Mouse (Mus musculus): Measurements from ENCODE around the gene Gas8. TPM values are rescaled to one million over a fixed set of nuclear protein-coding genes. Genes with fewer than 3 reads are reported as not detected.
A peak's percentile ranks its signal among the peaks of the same experiment; 100 is the strongest.
"Not testable (repeated sequence)": the region's sequence is repeated elsewhere in the genome, so short reads cannot be mapped to it uniquely, and the experiment has no call there.

Gas8 gene
- total RNA-seq (2015; ENCODE audit: low replicate concordance) (not detected in 2 replicates), total RNA-seq (2017; ENCODE audit: low replicate concordance) (0.23 and 1.3 TPM in 2 replicates)

DNA sequence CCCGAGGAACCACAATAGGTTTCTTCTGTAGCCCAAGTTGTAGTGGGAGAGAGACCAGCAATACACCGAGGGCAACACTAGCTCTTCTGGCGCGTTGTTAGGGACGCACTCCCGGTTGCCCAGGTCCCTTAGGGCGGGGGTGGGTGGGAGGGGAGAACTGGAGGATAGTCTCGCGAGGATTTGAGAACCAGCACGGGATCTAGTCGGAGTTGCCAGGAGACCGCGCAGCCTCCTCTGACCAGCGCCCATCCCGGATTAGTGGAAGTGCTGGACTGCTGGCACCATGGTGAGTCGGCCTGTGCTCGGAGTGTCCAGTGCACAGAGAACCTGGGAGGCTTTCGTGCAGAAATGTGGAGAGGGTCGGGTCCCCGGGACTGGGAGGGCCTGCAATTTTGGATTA lies at the start of gene Gas8:
Gene Gas8, plus strand, starts transcription at position 168 of the 400 bp plus-strand sequence.
- peak; percentile 56; the same call in 1 of the 2 replicates for ATAC-seq (replicated peaks; ENCODE audit: low FRiP score, poor library complexity, severe bottlenecking)

DNA sequence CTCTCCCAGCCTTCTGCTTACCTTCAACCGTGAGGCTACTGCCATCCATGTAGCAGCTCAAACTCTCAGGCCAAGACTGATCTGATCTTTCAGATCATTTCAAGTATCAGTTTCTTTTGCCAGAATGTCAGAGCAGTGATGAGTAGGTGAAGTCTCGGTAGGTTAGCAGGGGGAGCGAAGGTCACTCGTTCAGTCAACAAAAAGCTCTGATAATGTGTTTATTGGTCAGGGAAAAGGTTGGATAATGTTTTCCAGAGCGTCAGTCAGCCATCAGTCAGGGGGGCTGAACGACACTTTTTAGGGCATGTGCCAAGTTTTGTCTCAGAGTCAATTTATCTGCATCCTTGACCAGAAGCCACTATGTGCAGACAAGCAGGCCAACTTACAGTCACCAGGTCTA lies 45.6 kb upstream of the Gas8 start:
- ATAC-seq (replicated peaks; ENCODE audit: low FRiP score, poor library complexity, severe bottlenecking), result not testable (repeated sequence)

DNA sequence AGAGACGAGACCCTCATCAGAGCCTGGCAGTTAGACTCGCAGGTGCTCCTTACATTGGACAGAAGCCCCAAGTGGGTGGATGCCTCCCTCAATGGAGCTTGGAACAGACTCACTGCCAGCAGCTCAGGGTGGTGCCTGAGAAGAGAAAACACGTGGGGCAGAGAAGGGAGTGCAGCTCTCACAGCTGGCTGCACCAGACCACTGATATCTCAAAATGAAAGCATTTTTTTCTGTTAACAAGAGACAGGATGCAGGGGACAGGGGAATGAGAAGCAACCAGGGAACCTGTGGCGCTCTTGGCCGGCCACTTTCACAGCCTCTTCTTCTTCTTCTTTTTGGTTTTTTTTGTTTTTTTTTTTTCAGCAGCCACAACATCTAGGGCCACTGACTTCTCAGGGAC lies 44.1 kb upstream of the Gas8 start:
- not testable (repeated sequence) for ATAC-seq (replicated peaks; ENCODE audit: low FRiP score, poor library complexity, severe bottlenecking)

DNA sequence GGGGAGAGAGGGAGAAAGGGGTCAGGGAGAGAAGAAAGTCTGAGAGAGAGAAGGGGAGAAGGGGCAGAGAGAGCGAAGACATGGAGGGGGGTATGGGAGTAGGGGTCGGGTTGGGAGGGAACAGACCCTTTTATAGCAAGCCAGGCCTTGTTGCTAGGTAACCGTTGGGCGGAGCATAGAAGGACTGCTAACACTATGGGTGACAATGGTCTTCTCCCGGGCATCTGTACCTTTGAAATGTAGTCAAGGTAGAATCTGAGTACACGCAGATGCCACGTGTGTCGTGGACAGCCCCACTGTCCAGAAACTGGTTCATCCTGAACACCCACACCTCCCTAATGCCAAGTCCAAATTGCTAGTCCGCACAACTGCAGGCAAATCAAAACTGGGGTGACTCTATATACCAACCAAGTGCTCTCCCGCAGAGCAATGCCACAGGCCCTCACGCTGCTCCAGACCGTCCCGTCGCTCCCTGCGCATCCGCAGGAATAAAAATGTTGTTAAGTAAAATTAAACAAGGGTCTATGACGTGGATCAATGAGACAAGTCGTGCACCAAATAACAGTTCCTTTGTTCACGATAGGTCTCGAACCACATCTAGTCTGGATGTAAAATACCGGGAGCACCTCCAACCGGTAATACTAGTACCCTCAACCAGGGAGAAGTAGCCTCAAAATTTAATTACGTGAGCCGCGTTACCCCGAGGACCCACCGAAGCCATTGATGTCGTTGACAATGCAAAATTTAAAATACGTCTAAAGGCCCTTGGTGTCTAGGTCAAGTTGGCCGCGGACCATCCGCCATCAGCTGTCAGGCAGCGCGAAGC lies 41.5 kb upstream of the Gas8 start:
- peak; percentile 37 for ATAC-seq (replicated peaks; ENCODE audit: low FRiP score, poor library complexity, severe bottlenecking)

DNA sequence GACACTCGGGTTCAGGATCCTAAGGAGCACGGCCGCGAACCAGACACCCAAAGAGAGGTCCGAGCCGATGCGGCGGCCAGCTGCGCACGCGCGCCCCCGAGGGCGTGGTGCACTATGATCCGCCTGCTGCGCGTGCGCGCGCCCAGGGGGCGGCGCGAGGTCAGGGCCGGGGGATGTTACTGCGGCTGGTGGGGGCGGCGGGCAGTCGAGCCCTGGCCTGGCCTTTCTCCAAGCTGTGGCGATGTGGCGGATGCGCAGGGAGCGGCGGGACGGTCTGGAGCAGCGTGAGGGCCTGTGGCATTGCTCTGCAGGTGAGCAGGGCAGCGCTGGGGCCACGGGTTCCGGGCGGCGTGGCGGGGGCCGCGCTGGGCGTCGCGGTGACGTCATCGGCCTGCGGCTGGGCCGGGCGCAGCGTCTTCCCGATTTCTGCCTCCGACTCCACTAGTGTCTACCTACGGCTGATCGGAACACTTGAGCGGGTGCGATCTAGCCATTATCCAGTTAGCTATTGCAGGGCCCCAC lies 40.8 kb upstream of the Gas8 start, which contains the start of gene Afg3l1:
Gene Afg3l1, plus strand, starts transcription at position 167 of the 522 bp plus-strand sequence.
- ATAC-seq (replicated peaks; ENCODE audit: low FRiP score, poor library complexity, severe bottlenecking), result peak; percentile 86

DNA sequence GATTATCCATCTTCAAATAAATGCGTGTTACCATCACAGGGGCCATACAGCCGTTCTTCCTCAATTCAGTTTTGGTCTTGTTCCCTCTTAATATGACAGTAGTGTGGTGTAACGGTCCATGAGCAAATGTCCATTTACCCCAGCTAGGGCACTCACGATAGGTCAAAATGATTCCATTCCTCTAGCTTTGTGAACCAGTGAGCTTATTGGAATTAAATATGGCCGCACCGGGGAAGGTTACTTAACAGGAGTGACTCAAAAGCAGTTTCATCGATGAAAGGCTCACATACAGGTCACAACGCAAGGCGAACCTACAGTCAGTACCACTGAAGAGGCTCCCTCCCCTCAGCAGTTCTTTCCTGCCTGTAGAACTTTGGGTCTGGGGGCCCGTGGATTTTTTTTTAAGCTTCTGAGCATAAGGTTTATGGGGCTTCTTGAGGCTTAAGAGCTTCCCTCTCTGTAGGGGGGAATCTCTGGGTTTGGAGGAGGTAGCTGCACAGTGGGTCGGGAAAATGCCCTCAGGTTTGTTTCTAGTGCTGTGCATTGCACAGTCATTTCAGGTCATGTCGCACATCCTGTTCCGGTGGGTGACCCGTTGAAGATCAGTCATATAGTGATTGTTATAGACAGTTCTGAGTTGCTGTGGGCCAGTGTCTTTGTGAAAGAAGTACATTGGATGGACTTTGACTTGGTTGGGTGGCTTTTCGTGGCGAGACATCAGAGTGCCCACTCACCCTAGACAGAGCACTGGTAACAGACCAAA lies 40.0 kb upstream of the Gas8 start:
- peak; percentile 53 for ATAC-seq (replicated peaks; ENCODE audit: low FRiP score, poor library complexity, severe bottlenecking)

DNA sequence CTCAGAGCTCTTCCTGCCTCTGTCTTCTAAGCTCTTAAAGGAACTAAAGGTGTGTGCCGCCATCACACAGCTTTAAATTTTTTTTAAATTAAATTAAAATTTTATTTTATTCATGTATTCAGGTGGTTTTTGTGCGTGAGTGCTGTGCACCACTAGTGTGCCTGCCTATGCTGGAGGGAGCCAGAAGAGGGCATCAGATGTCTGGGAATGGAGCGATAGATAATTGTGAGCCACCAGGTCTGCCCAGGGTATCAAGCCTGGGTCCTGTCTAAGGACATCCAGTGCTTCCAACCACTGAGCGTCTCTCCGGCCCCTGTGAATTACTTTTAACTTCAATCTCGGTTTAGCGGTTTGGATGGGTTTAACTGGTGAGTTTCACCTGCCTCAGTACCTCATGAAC lies 36.0 kb upstream of the Gas8 start:
- ATAC-seq (replicated peaks; ENCODE audit: low FRiP score, poor library complexity, severe bottlenecking), result no peak

DNA sequence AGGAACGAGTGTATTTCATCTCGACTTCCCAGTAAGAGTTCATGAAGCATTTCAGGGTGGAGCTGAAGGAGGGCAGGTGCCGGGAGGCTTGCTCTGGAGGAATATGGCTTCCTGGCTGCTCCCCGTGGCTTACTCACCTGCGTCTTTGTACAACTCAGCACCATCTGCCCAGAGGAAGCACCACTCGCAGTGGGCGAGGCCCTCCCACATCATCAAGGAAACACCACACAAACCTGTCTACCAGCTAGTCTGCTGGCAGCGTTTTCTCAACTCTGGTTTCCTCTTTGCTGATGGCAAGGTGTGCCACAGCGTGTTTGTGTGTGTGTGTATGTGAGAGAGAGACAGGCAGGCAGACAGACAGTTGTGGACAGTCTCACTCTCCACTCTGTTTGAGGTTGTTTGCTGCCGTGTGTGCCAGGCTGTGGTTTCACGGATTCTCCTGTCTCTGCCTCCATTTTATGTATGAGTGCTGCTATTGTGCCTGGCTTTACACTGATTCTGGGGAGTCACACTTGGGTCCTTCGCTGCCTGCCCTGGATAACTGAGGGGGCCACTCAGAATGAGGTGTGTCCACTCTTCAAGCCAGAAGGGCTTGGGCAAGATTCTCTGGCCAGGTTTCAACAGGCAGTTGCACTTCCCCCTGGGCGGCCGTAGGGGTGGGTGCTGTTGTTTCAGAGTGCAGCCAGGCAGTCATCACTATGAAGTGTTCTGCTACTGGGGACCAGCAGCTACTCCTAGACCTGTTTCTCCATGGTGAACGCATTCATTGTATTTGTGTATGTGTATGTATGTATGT lies 27.2 kb upstream of the Gas8 start:
- ATAC-seq (replicated peaks; ENCODE audit: low FRiP score, poor library complexity, severe bottlenecking), result no peak

DNA sequence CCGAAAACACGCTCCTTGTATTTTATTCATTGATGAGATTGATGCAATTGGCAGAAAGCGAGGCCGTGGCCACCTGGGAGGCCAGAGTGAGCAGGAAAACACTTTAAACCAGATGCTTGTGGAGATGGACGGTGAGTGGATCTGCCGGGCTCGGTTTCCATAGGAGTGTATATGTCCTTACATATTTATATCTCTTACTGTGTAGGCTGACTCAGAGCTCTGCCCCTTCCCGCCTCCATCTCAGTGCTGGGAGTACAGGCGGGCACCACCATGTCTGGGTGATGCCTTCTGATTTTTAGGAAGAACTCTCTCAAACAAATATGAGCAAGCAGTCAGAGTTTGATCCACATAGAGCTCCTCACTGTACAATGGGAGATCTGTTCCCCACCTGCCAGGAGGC lies 25.7 kb upstream of the Gas8 start:
- ATAC-seq (replicated peaks; ENCODE audit: low FRiP score, poor library complexity, severe bottlenecking), result no peak

DNA sequence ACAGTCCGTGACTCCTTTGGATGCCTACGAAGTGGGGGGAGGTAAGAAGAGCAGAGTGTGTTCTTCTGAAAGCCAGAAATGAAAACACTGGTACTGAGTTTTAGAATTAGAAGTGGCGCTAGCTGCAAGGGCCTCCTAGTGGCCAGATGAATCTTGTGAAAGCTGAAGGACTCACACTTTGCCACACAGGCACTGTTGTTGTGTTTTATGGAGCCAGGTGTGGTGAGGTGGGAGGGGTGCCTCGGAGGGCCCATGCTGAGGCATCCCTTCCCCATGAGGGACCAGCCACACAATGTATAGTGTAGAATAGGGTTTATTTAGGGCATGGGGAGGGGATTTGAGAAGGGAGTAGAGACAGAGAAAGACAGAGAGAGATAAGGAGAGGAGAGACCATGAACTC lies 20.9 kb upstream of the Gas8 start:
- no peak for ATAC-seq (replicated peaks; ENCODE audit: low FRiP score, poor library complexity, severe bottlenecking)

DNA sequence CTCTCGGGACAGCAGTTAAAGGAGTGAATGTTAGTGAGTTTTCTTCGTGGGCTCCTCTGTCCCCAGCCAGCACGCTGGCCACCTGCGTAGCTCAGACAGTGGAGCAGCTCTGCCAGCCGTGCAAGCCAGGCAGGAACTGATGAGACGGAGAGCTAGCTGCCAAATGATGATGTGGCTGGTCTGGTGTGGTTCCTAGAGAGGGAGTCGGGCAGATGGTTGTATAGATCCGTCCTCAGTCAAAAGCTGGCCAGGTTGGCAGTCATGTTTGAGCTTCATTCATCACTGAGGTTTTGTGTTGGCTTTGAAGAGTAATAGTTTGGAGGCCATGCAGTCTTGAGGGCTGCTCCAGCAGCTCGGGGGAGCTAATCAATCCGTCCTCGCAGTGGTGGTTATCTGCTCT lies 19.7 kb upstream of the Gas8 start:
- no peak for ATAC-seq (replicated peaks; ENCODE audit: low FRiP score, poor library complexity, severe bottlenecking)

DNA sequence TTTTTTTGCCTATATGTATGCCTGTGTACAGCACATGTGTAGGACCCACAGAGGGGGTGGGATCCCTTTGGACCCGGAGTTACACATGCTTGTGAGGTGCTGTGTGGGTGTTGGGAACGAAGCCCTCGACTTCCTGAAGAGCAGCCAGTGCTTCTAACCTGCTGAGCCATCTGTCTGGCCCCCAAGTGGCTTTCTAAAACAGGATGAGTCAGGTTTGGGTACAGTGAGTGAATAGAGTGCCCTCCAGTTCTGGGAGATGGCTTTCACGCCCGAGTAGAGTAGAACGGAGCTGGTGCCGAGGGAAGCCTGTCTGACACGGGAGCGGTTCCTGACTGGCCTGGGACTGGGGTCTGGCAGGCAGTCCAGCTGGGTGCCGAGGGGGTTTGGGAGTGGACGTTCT lies 19.1 kb upstream of the Gas8 start:
- ATAC-seq (replicated peaks; ENCODE audit: low FRiP score, poor library complexity, severe bottlenecking), result no peak

DNA sequence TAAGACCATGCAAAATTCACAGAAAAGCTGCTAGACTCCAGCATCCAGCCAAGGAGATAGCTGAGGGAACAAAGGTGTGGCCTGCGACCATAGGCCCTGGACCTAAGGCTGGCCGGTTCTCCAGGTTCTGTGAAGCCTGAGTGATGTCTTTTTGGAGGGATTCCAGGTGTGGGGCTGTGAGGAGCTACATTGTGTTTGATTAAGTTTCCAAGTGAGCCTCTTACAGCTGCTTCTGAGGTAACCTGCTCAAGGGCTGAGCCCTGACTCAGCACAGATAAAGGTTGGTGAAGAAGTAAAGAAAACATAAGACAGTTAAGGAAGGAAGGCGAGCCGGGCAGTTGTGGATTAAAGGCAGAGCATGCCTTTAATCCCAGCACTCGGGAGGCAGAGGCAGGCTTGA lies 16.4 kb upstream of the Gas8 start:
- no peak for ATAC-seq (replicated peaks; ENCODE audit: low FRiP score, poor library complexity, severe bottlenecking)

DNA sequence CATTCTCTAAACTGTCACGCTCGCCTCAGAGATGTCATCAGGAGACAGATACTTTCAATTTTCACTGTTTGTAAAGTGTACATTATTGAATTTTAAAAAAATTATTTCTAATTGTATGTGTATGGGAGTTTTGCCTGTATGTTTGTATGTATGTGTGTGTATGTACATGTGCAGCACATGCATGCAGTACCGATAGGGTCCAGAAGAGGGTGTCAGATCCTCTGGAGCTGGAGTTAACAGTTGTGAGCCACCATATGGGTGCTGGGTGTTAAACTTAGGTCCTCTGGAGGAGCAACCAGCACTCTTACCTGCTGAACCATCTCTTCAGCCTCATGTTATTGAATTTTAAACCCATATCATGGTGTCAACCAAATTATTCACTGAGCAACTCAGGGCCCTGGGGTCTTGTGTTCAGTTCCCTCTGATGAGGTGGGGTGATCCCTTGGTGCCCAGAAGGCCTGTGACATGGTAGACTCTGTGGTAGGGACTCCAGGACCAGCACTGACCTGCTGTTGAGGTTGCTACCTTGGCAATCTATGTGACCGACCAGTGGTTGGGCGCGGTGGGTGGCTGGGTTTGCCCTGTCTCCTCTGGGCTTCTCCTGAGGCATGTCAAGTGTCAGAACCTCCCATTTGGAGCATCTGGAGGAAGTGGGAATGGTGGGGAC lies 14.7 kb upstream of the Gas8 start:
- ATAC-seq (replicated peaks; ENCODE audit: low FRiP score, poor library complexity, severe bottlenecking), result no peak

DNA sequence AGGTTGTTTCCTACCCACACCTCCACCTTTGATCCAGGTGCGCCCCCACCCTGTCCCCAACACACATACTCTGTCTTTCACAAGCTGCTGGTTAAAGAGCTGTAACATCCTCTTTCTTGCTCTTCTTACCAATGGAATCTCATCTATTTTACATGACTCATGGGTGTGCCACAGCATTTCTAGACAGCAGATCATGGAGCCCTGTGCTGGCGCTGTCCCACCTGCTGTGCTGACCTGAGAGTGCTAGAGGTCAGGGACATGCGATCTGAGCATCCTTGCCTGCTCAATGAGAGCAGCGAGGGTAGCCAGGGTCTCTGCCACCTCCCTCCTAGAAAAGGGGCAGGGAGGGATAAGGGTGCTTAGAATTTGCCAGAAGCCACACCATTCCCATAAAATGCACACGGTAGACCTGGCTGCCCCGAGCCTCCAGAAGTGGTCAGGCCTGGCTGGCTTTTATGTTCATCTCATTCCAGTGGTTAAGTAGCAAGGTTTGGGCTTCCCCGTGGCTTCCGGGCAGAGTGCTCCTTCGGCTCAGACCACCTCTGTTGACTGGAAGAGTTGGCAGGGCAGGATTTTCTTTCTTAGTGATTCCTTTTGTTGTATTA lies 13.9 kb upstream of the Gas8 start:
- ATAC-seq (replicated peaks; ENCODE audit: low FRiP score, poor library complexity, severe bottlenecking), result no peak

DNA sequence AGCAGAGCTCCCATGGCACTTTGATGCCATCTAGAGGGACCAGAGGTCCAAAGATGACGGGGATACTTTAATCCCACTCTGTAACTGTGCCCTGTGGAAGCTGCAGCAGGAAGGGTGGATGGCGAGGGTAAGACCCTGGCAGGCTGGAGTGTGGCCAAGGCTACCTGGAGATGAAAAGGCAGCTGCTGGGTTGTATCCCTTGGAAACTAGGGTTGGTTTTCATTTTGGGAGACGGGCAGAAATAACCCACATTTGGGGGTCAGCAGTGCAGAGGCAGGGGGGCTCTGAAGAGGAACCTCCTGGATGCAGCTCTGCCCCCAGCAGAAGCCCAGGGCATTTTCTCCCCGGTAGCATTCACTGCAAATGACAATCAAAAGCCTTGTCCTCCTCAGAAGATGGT lies 13.4 kb upstream of the Gas8 start:
- no peak for ATAC-seq (replicated peaks; ENCODE audit: low FRiP score, poor library complexity, severe bottlenecking)

DNA sequence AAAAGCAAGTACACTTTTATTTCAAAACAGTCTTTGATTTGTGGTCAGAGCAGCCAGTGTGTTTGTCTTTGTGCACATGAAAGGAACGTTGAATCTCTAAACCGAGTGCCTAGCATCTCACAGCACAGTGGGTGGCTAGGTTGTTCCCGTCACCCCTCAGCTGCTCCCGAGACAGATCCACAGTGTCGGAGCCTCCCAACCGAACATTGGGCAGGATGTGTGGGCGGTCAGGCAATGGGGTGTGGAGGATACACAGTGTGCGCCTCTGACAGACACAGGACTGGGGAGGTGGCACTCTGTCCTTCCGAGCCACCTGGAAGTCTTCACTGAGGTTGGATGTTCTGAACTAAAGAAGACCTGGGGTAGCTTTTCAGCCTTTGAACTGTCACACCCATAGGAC lies 12.9 kb upstream of the Gas8 start:
- no peak for ATAC-seq (replicated peaks; ENCODE audit: low FRiP score, poor library complexity, severe bottlenecking)

DNA sequence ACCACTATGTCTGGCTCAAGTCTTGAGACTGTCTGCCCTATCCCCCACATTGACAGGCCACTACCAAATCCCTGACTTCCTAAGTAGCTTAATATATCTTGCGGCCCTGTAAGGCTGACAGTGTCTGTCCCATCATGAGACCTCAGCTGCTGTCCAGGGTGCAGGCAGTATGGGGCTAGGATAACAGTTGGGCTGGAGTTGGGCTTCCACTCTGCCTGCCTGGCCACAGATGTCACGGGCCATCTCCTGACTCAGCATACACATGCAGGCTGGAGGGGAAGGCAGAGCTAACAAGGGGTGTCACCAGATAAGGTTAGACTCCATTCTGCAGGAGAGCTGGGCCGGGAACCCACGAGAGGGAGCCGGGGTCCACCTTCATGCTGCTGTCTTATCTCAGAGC lies 11.5 kb upstream of the Gas8 start:
- ATAC-seq (replicated peaks; ENCODE audit: low FRiP score, poor library complexity, severe bottlenecking), result no peak

DNA sequence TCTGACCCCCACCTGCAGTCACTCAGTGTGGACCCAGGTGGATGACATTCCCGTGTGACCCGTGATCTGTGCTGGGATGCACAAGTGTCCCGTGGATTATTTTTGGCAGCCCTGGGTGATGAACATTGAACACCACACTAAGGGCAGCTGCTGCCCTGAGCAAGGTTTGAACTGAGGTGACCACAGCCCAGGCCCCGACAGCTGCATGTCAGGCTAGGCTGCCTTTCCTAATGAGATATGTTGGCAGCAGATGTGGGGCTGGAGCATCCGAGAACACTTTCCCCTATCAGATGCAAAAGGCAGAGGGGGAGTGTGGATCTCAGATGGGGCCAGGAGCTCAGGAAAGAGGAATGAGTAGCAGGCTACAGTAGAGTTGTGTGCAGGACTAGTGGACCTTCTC lies 7.8 kb upstream of the Gas8 start:
- no peak for ATAC-seq (replicated peaks; ENCODE audit: low FRiP score, poor library complexity, severe bottlenecking)

All from erythroid progenitor cell, adult 5-6 weeks (primary cell).